Mouse (Mus musculus) spleen, embryonic (tissue): ENCODE measurements around the gene Abcc3.

Source experiments
- CTCF ChIA-PET: fragments of 350-600 bp; sonication (Branson Sonifier 250); formaldehyde crosslinking; loops from one replicate; lab custom pipeline; 2022; lab: Charles Lee

Abcc3 gene

DNA sequence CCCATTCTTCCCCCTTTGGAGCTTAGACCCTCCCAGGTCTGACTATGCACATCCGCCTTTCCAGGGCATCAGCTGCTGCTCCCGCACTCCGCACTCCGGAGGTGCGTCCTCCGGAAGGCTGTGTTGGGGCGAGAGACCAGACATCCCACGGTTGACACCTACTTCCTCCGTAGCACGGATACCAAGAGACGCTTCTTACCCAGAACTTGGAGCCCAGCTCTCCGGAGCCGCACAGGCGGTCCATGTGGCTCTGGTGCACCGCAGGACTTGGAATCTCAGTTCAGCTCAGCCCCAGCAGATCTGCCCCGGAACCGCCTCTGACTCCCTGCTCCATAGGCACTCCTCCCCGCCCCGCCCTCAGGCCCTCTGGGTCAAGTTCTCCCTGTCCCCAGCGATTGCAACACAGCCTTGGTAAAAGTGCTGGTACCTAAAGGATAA lies at the start of gene Abcc3:
Gene Abcc3 (minus strand): TSS at position 326 of the 438 bp plus-strand sequence.
- CTCF ChIA-PET = no interaction called here

DNA sequence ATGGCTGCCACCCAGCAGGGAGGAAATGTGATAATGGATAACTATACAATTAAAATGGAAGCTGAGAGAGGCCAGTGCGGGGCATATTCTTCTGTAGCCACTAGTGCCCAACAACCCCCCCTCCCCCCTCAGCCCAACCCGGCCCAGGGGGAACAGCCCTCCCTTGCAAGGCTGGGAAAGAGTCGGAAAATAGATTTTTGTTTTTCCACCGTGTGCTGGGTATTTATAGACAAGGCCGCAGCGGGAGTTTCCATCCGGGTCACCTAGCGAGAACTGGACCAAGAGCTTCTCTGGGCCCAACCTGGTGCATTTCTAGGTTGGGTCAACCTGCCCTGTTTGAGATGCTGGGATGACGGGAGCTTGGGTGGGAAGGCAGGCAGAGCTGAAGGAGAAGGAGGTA lies 49.0 kb upstream of the Abcc3 start:
- CTCF ChIA-PET = no interaction called here

DNA sequence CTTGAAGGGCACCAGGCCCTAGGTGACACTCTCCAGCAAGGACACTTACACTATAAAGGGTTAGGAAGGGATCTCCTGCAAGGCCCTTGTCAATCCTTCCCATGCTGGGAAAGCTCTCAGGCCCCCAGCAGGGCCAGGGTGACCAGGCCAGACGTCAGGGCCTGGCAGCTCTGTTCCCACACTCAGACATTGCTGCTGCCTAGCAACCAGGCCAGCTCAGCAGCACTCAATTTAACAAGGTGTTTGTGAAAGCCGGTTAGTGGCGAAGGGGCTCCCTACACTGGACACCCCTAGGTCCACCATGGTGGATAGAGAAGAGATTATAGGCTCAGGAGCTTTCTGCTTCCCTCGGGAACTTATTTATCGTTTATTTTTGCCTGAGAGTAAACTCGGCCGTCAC lies 48.3 kb upstream of the Abcc3 start:
- CTCF ChIA-PET = no interaction called here

DNA sequence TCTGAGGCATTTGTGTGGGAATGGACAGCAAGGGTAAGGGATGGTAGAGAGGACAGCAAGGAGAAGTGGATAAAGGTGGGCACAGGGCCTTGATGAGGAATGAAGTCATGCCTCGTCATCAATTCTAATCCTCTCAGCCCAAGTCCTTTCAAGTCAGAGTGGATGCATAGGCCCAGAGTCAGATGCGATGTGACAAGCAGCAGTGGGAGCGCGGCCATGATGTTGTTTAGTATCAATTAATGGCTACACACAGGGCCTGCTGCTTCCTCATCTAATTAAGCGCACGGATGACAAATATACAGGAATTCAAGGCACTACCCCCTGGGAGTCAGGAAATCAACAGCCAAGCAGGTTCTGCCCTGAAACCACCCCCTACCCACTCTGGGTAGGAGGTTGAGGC lies 47.6 kb upstream of the Abcc3 start:
- CTCF ChIA-PET = no interaction called here

DNA sequence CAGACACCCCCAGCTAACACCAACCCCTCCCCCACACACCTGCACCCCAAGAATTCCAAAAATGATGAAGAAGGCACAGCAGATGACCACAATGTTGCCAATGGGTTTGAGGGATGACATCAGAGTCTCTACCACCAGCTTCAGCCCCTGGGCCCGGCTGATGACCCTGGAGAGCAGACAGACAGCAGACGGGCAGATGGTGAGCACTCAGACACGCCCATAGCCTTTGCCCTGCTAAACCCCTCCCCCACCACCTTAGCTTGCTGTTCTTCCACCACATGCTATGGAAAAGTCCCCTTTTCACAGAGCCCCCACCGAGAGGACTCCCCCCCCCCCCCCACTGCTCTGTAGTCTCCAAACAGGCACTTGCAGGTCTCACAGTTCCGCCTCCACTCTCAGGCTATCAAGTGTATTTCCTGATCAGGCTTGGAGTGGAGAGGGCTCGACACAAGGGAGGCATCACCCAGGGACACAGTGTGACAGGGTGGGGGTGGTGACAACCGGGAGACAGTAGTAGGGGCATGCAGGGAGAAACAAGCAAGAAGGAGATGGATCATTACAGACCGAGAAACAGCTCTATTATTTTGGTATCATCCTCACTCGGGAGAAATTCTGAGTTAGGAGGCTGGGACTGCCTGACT lies 36.3 kb upstream of the Abcc3 start:
- CTCF ChIA-PET = no interaction called here

DNA sequence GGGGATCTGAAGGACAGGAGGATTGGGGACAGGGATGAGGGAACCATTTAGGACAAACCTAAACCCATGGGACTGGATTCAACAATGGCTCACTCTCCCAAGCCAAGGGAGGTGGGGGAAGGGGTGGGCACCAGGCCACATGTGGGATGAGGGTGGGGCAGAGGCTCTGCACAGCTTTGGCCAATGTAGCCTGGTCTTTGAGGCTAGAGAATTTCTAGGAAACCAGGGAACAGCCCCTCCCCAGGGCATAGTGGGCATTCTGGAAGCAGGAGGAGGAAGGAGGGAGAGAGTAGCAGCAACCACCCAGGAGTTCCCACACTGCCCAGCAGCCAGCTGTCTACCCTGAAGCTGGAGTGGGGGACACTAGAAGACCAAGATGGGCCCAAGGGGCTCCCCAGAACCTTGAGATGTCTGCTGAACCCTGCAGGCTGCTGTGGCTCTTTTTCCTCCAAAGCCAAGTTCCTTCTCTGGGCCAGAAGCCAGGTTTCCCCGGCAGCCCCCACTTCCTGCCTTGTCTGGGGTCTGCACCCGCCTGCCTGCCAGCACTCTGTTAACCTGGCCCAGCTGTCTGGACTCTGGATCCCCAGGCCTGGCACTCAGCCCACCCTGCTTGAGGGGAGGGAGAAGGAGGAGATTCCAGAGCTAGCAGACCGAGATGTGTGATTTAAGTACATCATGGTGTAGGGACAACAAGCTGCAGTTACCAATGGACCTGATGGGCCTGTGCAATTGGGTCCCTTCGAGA lies 35.5 kb upstream of the Abcc3 start:
- CTCF ChIA-PET = no interaction called here

DNA sequence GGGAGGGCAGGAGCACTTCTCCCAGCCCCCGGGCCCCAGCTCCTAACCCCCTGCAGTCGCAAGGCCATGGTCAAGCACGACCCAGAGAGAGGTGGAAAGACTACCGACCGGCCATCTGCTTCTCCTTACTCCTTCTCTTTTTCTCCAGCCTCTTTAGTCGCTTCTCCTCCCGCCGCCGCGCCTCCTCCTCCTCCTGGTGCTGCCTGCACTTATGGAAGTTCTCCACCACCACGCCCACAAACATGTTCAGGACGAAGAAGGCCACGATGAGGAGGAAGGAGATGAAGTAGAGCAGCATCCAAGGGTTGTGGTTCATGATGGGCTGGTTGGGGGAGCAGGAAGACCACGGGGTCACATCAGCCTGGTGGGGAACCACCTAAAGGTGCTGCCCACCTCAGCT lies 32.9 kb upstream of the Abcc3 start:
- CTCF ChIA-PET = no interaction called here

DNA sequence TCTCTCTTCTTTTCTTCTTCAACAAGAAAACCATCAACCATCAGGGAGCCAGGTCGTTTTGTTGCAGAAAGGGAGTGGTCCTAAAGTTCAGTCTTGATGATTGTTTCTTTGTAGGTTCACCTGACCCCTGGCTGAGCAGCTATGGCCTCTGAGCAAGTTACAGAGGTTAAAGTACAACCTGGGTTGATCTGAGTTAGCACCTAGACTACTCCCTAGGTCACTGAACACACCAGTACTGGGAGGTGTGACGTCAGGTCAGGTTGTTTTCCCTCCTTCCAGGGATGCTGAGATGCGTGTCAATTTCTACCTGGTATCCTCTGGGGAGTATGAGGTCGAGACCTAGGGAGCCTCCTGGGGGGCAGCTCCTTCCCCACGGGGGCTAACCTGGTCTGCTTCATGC lies 32.4 kb upstream of the Abcc3 start:
- CTCF ChIA-PET = no interaction called here

DNA sequence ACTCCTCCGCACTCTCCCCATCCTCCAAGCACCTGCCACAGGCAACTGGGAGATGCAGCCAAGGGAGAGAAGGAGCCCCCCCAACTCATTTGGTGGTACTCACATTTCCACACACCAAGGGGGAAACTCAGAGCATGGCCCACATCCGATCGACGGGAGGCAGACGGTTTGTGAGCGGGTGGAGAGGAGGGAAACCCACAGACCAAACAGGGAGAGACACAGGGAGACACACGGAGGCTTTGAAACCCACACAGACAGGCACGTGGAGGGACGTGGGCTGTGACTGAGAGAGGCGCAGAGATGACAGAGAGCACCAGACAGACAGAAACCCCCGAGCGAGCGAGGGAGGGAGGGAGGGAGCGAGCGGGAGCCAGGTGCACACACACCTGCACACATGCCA lies 31.6 kb upstream of the Abcc3 start:
- CTCF ChIA-PET = interaction anchor here (0.6 kb wide), 1 partner anchor 33 kb away, joined by 5 read pairs; no protein-coding TSS in a partner anchor

DNA sequence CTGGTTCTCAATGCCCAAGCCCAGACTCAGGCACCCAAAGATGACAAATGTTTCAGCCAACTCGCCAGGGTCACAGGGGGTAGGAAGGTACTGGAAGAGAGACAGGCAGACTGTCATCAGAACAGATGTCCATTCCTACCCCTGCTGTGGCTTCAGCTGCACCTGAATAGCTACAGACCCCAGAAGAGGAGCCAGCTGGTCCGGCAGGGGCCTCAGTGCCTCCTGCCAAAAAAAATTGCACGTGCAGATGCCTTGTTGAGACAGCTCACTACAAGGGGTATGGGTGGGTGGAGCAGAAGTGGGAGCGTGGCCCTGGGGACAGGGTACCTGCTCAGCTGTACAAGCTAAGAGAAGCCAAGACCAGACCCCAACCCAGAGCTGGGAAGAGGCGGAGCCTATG lies 31.1 kb upstream of the Abcc3 start:
- CTCF ChIA-PET = no interaction called here

DNA sequence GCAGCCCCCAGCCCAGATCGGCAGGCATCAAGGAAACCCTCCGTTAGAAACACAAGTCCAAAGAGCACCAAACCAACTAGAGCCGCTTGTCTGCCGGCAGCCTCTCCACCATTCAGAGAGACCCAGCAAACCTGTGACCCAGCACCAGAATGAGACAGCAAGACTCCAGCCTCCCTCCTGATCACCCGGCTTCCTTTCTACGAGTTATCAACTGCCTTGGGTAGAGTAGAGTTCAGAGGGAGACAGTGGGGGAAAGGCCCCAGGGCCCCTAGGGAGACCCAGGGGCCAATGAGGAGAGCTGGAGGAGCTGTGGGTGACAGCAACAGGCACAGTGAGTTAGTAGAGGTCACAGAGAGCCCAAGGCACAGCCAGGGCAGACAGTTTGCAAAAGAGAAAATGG lies 28.2 kb upstream of the Abcc3 start:
- CTCF ChIA-PET = no interaction called here

DNA sequence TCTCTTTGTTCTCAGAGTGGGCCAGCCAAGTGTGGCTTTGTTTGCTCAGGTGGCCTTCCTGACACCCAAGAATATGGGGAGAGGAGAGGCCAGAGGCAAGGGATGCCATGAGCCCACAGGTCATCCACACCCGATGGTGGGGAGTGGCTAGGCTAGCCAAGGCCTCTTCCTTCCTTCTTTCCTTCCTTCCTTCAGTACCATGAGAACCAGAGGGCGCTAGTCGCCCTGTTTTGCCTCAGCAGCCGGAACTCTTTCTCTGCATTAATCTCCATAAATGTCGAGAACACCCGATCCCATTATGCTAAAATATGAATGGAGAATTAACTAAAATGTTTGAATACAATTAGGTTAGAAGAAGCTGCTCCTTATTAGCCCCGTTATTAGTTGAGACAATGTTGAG lies 27.5 kb upstream of the Abcc3 start:
- CTCF ChIA-PET = no interaction called here

DNA sequence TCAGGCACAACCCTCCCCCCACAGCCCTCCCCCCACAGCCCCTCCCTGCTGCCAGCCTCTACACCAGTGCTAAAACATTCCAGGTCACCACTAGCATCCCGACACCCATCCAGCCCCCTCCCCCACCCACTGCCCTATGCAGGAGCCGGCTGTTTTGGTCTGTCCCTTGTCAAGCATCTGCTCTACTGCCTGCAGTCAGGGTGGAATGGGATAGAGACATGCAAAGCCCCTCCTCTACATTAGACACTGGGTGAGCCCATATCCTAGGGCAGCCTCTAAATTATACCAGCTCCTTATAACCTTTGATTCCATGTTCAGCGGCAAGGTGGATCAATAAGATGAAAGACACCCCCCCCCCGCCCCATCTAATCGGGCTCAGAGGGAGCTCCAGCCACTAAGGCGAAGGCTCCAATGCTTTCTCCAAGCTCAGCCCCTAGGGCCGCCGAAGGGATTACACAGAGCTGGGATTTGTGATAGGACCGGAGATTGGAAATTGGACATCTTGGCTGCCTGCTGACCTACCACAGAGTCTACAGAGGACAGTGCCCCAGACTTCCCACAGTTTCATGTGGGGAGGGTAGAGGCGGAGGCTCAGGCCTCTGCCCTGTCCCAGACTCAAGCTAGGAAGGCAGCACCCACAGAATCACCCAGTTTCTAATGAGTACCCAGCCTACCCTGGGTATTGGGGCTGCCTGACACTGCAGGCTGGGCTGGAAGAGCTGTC lies 26.4 kb upstream of the Abcc3 start:
- CTCF ChIA-PET = interaction anchor here (0.7 kb wide), 1 partner anchor 48 kb away, joined by 10 read pairs; no protein-coding TSS in a partner anchor

DNA sequence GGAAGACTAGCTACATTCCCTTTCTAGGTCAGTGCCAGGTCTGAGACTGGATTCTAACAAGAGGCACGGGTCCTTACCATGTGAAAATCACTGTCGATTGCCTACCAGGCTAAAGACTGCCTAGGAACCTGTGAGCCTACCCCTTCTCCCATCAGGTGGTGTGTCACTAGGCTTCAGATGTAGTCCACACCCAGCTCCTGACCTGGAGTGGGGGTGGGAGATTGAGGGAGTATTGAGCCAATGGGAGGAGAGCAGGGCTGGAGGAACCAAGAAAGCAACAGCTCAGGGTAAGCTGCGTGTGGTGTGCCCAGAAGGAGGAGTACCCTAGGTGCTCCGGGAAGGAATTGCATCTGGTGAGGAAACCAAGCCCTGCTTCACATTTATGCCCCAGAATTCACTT lies 21.2 kb upstream of the Abcc3 start:
- CTCF ChIA-PET = no interaction called here

DNA sequence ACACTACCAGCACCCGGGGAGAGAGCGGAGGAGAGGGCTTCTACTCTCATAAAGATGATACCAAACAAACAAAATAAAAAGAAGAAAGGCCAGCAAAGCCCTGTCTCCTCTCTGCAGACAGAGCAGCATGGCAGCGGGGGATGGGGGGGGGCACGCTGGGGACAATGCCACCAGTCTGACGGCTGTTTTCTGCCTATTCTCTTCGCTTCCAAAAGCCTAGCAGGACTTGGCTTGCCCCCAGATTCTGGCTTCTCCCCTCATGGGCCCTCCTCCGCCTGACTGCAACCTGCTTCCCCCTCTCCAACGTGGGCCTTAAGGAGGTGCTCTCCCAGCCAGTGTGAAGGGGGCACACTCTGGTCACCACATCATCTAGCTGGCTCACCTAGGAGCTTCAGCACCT lies 20.7 kb upstream of the Abcc3 start:
- CTCF ChIA-PET = no interaction called here

DNA sequence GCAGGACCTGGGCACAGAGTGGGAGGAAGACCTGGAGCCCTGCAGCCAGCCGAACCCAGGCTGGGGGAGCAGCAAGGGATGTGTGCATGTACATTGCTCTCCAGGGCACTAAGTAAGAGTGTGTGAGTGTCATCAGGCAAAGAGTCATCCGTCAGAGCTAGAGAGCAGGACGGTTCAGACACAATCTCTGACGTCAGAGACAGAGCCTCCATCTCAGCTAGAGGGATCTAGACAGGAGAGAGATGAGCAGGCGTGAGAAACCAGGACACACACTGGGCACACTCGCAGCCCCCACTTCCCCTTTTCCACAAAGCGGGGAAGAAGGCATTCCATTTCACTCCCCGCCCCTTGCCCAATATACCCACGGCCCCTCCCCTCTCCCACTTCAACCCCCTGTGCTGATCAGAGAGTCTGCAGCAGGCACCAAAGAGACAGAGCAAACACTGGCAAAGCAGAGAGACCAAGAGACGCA lies 20.2 kb upstream of the Abcc3 start:
- CTCF ChIA-PET = no interaction called here

DNA sequence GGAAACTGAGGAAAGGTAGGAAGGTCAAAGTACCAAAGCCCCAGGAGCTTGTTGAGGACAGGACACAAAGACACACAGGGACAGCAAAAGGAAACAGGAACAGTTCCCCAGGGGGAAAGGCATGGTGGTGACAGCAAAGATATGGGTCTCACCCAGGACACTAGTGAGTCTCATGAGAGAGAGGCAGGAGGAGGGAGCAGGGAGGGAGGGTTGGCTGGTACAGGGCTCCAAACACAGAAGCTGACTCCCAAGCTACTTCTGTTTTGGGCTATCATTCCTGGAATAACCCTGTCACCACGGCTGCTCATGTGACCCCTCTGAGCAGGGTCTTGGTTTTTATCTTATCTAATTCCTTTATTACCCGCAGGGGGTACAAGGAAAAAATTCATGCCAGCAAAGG lies 19.8 kb upstream of the Abcc3 start:
- CTCF ChIA-PET = no interaction called here

DNA sequence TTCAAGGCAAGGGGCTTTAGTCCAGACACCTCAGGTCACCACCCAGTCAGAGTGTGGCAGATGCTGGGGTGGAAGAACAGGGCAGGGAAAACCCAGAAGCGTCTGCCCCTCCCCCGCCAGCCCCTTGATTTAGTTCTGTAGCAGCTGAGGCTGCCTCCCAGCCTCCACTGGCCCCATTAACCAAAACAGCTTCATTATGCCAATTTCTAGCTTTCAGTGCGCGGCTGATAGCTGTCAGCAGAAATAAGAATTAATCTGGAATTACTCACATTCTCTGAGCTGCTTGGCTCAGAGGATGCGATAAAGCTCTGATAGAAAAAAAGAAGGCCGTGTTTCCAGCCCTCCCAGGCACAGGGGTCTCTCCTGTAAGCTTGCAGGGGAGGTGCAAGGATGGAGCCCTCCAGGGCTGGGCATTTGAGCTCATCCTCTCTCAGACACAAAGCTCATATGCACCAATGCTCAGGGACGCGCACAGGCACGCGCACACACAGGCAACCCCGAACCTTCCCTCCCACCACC lies 15.1 kb upstream of the Abcc3 start:
- CTCF ChIA-PET = interaction anchor here (0.6 kb wide), 1 partner anchor 274 kb away, joined by 6 read pairs; no protein-coding TSS in a partner anchor

DNA sequence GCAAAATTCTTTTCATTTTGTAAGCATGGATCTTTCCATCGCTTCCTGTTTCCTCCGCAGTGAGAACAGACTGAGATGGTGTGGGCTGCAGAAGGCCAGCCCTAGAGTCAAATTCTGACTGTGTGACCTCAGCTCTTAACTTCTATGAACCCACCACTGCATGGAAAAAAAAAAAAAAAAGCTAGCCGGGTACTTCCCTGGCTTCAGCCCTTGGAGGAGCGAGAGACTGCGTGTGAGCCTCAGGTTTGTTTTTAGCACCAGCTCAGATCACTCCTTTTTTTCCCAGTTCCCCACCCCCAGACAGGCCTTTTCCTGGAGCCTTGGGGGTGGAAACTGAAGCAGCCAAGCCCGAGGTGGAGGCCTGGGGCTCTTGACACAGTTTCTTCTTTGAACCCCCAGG lies 12.6 kb upstream of the Abcc3 start:
- CTCF ChIA-PET = no interaction called here

DNA sequence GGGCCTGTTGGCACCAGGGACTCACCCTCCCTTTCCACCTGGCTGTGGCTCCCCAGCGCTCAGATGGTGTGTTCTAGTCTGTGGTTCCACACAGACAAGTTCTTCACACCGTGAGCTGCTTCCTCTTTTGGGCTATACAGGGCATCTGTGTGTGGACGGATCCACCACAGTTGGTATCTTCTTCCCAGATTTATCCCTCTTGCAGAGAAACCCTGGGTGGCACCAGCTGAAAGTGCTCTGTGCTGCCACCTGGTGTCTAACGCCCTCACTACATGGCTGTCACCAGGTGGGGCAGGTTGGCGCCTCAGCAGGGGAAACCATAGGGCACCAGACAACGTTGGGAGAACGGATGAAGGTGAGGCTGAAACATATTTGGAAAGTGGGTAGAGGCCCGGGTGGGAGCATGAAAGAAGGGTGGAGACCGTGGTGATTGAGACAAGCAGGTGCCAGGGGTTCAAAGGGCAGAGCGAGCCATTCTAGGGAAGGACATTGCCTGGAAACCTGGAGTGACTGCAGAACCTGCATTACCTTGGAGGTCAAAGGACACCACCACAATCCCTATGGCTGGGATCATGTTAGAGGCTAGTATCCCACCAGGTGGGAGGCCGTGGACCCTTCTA lies 12.0 kb upstream of the Abcc3 start:
- CTCF ChIA-PET = no interaction called here

DNA sequence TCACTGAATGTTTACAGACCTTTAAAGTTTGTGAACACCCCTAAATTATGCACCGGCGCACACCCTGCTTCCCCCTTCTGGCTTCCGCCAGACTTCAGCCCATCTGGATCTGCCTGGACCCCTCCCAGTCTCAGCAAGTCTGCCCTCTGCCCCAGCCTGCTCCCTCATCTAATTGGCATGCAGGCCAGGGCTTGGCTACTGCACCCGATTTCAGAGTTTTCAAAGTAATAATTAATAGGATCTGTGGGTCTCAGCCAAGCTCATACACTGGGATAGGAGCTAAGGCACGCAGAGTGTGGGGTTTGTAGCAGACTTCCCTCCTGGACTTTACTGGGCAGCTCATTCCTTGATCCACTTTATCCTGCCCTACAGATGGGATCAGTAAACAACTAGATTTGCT lies 11.4 kb upstream of the Abcc3 start:
- CTCF ChIA-PET = no interaction called here

DNA sequence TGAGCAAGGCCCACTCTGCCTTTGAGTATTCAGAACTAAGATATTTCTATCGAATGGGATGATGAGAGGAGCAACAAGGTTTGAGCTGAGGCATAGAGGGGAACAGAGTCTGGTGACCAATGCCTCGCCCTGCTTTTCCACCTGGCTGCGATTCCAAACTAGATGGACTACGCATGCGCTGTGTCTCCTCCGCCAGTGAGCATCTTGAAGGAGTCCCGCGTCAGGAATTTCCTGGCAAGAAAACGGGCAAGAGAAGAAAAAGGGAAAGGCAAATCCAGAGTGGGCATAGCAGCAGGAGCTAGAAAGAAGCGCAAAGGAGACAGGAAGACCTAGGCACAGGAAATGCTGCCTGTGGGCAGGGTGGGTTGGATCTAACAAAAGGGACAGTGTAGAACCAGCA lies 11.0 kb upstream of the Abcc3 start:
- CTCF ChIA-PET = no interaction called here
